Mouse (Mus musculus) left cerebral cortex, adult 18-20 months (tissue): ENCODE measurements around the gene Gatad2a. TPM values are rescaled to one million over a fixed set of nuclear protein-coding genes. Genes with fewer than 3 reads are reported as not detected.

Experiments
- DNase-seq, 2 experiments: peaks; one replicate each; pipeline ENCODE4 v3.0.0; 2021 to 2022; ENCODE audit warnings: low spot score in 2 of 2, mixed read lengths in 1 of 2
- total RNA-seq, 2 experiments: library from RNA; stranded (reverse); gene quantifications; 2 replicates each; pipeline ENCODE4 v1.2.3; 2021

The Gatad2a gene
- total RNA-seq, 2 experiments from 2014 or later = 28.7 TPM

DNA sequence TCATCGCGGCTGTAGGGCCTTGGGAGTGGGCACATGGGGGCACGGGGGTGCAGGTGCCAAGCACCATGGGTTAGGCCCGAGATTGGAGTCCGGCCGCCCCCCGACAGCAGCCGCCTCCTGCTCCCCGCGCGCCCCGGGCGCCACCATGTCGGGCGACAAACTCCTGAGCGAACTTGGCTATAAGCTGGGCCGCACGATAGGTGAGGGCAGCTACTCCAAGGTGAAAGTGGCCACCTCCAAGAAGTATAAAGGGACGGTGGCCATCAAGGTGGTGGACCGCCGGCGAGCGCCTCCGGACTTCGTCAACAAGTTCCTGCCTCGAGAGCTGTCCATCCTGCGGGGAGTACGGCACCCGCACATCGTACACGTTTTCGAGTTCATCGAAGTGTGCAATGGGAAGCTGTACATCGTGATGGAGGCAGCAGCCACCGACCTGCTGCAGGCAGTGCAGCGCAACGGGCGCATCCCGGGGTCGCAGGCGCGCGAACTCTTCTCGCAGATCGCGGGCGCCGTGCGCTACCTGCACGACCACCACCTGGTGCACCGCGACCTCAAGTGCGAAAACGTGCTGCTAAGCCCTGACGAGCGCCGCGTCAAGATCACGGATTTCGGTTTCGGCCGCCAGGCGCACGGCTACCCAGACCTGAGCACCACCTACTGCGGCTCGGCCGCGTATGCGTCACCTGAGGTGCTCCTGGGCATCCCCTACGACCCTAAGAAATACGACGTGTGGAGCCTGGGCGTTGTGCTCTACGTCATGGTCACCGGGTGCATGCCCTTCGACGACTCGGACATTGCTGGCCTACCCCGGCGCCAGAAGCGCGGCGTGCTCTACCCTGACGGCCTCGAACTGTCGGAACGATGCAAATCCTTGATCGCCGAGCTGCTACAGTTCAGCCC, 93.8 kb downstream of the Gatad2a start, which contains the start of the genes Tssk6, Ndufa13 and Yjefn3:
TSS of gene Tssk6 (plus strand) at position 22 of the 900 bp plus-strand sequence.
TSS of gene Ndufa13 (minus strand) at position 396 of the 900 bp plus-strand sequence.
TSS of gene Yjefn3 (minus strand) at position 550 of the 900 bp plus-strand sequence.
- DNase-seq = no peak

DNA sequence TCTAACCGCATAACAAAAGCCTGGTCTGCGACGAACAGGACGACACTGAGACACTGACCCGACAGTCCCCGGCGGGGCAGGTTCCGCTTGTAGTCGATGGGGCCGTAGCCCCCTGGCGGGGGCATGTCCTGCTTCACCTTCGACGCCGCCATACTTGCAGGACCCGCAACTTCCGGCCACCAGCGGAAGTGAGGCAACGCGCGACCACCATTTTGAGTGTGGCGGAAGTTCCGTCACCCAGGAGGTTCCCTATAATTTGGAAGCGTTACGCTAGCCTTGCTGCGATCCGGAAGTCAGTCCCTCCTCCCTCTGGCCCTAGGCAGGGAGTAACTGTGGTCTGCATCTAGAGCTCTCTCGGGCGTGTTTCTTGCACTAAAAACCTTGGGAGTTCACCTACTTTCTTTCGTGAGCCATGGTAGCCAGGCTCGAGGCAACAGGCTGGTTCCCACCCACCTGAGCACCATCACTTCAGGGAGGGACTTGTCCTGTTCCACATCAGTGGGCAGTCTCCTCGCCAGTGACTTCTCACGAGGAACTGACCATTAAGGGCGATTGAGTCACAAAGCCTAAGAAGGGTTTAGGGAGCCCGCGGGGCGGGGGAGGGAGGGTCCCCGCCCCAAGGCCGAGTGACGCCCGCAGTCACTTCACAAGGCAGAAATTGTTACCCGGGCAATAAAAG, 94.6 kb downstream of the Gatad2a start:
- peak; percentile 96 to 97 for DNase-seq

DNA sequence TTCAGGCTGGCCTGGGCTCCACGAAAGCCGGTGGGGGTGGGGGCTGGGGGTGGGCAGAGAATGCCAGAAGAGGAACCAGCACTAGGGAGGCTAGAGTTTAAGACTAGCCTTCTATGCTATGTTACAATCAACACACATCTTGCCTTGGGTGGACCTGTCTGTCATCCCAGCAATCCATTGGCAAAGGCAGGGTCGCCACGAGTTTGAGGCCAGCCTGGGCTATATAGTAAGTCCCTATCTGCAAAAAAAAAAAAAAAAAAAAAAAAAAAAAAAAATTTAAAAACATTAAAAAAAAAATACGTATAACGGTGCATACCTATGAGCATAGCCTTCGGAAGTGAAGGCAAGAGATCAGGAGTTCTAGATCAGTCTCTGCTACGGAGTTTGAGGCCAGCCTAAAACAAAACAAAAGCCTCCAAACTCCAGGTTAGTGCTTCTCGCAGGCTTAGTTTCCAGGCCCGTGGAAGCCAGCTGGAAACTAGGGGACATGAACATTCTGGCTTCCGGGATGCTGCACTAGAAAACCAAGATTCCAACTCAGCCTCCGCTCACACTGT, 95.2 kb downstream of the Gatad2a start:
- DNase-seq = no peak

DNA sequence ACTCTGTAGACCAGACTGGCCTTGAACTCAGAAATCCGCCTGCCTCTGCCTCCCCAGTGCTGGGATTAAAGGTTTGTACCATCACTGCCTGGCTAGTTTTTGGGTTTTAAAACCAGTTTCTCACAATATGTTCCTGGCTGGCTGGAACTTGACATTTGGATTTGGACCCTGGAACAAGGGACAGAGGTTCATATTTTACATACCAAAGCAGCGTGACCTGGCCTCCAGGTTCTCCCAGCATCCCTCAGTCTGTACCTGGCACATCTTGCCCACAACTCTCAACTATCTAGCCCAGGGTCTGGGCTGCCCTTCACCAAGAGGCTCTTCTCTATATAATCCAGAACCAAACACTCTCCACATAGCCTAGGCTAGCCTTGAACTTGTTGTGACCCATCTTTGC, 96.3 kb downstream of the Gatad2a start:
- DNase-seq = no peak

DNA sequence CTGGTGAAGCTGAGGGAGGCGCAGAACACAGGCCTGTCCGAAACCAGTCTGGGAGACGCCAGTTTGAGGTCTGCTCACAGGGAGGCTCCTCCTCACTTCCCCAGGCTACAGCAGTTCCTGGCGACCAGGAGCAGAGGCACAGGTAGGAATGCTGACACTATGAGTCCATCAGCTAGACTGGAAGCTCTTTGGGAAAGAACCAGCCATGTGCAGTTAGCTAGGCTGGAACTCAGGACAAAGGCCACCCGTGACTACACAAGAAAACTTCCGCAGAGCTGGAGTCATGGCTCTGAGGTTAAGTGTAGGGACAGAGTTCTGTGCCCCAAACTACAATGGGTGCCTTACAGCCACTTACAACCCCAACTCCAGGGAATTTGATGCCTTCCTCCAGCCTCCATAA, 98.3 kb downstream of the Gatad2a start:
- DNase-seq = no peak

DNA sequence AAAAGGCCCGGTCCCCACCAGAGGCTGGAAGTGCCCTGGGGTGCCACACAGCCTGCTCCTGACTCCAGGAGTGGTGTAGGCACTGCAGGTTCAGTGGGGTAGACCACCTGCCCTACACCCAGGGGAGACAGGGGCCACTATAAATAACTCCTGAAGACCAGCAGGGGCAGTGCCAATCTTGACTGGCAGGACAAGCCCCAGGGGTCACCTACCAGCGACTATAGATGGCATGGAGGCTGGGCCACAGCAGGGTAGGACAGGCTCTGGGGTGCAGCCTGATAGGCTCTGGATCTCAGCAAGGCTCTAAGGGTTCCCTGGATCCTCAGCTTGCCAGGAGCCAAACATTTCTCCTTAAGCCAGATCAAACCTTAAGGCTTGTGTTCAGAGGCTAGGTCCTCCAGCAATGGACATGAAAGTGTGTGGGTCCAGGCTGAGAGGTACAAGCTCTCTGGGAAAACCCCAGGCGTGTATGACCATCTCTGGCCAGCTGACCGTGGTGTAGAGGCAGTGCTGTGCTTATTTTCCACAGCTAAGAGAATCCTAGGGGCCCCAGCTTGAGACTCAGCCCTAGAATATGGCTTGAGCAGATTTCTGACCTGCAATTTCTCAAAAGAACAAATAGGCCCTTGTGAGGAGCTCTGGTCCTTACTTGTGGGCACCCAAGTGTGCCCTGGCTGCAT, 100.3 kb downstream of the Gatad2a start:
- DNase-seq = no peak

DNA sequence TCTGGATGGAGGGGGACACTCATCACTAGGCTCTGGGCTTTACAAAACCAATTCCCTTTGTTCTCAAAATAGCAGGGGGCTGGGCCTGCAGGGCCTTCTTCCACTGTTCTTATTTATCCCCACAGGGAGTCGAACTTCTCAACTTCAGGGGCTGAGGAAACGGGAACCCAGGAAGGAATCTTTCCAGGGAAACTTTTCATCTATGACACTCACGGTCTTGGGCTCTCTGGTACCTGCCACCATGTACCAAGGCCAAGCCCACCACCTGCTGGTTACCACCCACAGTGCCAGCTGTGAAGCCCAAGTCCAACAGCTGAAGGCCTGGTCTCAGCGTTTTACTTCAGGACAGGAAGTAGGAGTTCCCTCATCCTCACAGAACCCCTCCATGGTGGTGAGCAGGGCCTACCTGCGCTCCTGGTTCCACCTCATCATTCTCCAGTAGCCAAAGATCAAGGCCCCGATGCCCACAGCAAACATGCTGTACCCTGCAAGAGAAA, 101.3 kb downstream of the Gatad2a start:
- DNase-seq = no peak

DNA sequence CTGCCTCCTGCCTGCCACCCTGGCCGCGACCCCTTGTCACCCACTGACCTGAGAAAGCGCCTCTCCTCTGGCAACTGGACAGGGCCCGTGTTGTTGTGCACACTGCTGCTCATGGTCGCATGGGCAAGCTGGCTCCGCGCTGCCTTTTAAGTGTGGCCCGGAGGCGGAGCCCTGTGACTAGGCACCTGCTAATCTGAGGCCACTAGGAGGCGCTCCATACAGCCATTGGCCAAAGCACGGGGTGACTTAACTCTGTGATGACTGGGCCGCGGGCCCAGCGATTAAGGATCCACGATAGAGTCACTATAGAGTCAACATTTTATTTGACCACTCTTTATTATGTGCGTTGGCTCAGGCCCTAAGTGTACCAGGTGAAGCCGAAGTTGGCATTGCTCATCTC, 102.3 kb downstream of the Gatad2a start:
- peak; percentile 62 to 66 for DNase-seq

DNA sequence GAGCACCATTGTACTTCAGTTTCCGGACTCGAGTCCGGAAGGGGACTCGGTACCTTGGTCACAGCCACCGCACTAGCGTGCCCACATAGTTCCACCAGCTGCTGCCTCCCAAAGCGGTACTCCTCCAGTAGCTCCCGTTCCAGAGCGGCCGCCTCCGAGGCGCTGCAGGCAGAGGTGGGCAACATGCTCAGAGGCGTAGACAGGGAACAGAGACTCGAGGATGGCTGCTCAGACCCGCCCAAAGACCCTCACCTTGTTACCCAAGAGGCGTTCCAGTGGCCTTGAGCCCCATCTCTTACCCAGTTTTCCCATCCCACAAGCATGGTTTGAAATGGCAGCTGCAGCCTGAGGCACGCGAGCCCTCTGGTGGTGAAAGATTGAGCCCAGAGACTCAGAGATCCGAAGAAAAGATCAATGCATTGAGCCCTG, 105.4 kb downstream of the Gatad2a start:
- peak; percentile 64 to 81 for DNase-seq

DNA sequence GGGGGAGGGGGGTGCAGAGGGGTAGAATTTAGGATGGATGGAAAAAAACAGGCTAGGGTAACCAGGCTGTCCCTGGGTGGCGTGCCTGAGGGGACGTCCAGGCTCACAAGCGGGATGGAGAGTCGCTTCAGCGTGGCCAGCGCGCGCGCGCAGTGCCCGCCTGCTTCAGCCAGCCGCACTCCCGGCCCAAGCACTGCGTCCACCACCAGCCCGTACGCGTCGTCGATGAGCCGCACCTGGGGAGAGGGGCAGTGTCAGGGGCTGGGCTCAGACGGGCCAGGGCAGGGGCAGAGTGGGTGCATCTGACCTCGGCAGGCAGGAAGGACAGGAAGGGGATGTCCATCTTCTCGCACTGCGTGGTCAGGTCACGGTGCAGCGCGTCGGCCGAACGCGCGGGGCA, 107.3 kb downstream of the Gatad2a start:
- DNase-seq = no peak

DNA sequence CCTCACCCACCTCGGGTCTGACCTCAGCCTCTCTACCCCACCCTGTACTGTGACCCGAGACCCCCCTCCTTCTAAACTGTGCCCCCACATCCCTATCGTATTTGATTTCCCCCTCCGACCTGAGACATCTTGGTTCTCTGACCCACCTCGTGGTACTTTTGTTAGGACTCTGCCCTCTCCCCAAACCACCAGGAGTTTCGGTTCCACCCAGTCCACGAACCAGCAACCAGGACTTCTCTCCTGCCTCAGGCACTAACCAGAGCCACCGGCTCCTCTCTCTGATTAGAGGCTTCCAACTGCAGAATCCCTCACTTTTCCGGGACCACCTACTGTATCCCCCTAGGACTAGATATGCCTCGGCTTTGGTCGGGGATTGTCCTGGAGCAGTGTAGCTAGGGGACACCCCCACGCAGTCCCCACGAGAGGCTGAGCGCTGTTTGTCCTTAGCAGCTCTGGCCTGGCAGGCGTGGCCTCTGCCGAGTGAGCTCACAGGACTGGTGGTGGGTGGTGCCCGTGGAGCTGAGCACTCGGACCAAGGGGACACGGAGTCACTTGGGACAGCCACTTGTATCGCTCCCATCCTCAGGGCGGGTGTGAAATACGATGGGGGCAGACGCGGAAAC, 107.8 kb downstream of the Gatad2a start:
- DNase-seq = no peak

DNA sequence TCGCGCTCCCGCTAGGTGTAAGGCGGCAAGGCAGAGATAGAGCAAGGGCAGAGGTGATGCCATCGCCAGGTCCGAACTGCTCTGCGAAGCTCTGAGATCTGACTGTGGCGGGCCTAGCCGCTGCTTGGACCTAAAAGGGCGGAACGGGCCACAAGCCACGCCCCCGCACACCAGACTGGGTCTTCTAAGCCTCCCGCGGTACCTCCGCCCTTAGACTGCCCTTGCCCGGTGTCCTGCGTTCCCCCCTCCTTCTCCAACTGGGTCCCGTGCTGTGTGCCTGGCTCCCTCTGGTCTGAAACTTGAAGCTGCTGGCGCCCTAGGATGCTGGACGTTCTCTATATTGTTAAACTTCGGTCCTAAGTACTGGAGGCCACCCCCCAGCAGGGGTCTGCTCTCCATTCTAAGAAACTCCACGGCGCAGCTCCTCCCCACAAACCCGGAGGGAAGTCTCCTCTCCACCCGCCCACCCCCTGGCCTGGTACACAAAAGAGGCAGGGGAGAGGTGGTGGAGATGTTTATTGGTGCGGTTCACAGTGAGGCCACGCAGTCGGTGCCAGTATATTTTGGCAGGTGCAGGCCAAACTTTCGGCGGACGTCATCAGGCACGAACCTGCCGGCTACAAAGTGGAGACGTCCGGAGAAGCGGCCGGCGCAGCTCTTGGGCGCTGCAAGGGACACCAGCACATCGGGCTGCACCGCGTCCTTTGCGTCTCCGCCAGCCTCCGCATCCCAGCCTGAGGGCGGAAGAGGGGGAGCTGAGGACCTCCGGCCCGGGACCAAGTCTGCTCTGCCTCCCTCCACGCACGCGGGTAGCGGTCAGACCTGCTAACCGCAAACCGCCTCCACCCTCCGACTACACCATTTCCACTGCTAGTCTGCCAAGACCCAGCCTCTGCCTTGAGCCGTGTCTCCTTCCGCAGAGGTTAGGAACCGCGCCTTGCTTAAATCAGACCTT, 108.6 kb downstream of the Gatad2a start, which contains the start of gene Cilp2:
TSS of gene Cilp2 (minus strand) at position 399 of the 955 bp plus-strand sequence.
- DNase-seq = no peak

DNA sequence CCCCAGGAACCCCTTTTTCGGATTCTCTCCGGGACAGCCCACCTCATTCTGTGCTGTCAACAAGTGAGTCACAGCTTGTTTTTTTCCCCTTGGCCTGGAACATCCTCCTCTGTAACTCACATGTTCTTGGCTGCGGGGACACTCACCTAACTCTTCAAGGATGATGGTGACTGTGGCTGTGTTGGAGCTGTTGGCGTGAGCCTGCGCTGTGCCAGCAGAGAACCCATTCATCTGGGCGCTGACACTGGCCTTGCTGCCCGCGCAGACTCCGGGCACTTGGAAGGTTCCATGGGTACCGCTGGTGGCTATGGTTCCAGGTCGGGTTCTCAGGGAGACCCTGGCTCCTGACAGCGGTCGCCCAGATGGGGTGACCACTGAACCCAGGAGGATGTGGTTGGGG, 112.0 kb downstream of the Gatad2a start:
- no peak for DNase-seq

DNA sequence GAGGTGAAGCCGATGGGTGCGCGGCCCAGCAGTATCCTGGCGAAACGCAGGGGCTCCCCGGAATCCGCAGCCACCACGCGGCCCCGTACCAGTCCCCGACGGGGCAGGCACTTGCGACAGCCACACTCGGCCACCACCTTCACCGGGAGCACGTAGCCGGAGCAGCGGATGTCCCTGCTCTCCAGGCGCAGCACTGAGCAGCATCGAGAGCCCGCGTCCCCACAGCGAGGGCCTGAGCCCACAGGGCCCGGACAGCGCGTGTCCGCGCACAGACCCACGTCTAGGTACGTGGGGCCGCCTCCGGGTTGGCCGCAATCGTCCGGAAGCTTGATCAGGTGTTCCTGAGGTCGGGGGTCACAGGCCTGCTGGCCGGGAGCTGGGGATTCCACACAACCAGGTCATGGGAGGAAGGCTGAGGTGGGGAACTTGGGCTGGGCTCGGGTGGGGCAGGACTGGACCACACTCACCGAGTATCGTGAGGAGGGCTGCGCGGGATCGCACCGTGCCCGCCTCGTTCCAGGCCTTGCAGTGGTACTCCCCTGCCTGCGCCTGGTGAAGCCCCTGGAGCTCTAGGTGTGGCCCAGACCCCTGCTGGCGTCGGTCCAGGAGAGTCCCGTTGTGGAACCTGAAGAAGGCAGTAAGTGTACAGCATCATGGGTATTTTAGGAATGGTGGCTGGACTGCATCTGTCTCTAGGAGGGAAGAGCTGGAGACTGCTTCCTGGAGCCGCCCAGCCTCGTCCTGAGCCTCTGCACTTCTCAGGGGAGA, 113.2 kb downstream of the Gatad2a start:
- no peak for DNase-seq

DNA sequence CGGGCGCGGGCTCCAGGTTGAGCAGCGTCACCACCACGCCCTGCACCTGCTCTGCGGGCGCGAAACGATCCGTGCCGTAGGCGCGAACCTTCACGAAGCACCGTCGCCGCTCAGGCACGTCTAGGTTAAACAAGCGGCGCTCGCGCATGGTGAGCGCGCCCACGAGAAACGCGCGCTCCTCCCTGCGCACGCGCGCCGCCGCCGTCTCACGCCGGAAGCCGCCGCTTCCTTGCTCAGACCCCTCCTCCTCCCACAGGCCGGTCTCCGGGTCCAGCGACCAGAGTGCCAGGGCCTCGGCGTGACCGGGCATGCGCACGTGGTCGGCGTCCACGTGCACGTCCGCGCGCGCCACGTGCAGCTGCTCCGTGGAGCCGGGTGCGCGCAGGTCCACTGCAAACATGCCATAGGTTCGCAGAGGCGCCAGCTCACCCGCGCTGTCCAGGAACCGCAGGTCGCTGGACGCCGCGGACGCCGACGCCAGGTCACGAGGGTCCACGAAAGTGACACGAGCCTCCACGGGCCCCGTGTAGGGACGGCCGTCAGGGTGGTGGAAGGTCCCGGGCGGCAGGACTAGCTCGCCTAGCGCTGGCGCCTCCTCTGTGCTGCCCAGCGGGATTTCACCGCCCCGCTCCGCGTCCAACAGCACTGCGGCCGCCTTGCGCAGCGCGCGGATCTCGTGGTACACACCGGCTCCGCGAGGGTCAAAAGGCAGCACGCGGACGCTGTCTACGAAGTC, 114.0 kb downstream of the Gatad2a start:
- peak in 1 of 2 experiments; percentile 53 for DNase-seq

DNA sequence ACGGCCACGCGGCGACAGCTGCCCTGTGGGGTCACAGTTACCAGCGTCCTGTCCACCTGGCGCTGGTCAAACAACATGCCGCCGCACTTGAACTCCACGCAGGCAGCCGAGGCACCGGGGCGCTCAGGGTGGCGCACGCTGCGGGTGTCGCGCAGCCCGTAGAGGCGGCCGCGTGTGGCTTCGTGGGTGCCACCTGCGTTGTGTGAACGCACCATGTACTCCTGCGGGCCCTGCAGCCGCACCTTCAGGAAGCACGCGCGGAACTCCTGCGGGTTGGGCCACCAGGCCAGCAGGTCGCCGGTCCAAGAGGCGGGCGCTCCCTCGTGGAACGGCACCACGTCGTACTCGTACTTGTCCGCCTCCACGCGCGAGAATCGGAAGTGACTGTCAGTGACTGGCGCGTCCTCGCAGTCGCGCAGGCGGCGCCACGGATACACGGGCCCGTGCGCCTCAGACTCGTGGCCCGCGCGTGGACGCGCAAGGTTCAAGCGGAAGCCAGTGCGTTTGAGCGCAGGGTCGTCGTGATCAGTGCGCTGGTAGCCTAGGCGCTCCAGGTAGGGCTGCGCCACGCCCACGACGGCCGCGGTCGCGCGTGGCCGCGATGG, 114.8 kb downstream of the Gatad2a start:
- no peak for DNase-seq

DNA sequence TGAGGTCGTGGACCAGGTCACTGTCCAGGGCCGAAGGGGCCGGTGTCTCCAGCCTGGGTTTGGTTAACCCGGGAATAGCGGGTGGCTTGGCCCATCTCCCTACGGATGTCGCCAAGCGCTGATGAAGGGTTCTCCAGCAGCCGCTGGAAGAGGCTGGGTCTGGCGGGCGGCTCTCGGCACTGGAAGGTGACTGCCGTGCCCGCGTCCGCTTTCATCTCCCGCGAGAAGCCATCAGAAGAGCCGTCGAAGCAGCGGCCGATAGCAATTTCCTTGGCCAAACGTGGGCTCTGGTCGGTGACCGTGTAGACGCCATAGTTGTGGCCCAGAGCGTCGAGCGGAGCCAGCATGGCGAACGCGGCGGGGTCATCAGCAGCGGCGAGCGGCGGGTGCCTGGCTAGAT, 115.3 kb downstream of the Gatad2a start:
- DNase-seq = no peak
